ENCODE assay signal across 23 mouse cellular contexts in genomic region chr8:124532626-124533025, GRCm38 (mm10). TPM values are rescaled to one million over a fixed set of nuclear protein-coding genes. Genes with fewer than 3 reads are reported as not detected.
A peak's percentile ranks its signal among the peaks of the same experiment; 100 is the strongest.
DNase-seq lines count a peak whose midpoint lies in the region.
"Had no signal": no experiment of that assay in that cellular context is flagged by ENCODE, and none has a peak within 500 bp of the region (broad histone marks: within the 10 kb centered on the region; RNA-seq: fewer than 3 reads in every experiment).

No protein-coding gene starts in this region.

- peak; percentile 55 to 77 for DNase-seq in frontal cortex, adult 2 months (ENCODE audit: extremely low spot score in 1 of 2, low spot score in 1 of 2)
- DNase-seq in frontal cortex, postnatal 14 days (ENCODE audit: low spot score in 2 of 2) = no peak
- DNase-seq in left cerebral cortex, adult 11 months (ENCODE audit: low spot score) = peak; percentile 44
- no peak for DNase-seq in left cerebral cortex, postnatal 4 days
- peak; percentile 57 for DNase-seq in right cerebral cortex, adult 18-20 months
- DNase-seq in right cerebral cortex, postnatal 25 days = no peak
- peak; percentile 82 for DNase-seq in telencephalon, adult 2 months (ENCODE audit: low read depth, low spot score)
- DNase-seq in thymus, postnatal 36 days = no peak
- DNase-seq: adrenal gland, adult 2 months; adrenal gland, postnatal 10 days; adrenal gland, postnatal 25 days; cerebellum, adult 11-12 months; cerebellum, adult 2 months; cerebellum, adult 9-10 months; cerebellum, postnatal 10 days; cerebellum, postnatal 25 days had no signal

- intact Hi-C loops in left cerebral cortex, postnatal 4 days (cut with DNase I) = no loop called here

RNA-seq across cellular contexts. Expression of gene Cog2, which starts 12.1 kb away (rescaled TPM):
- polyA plus RNA-seq in frontal cortex, adult 2 months (2012; rRNA removed) = 26.0 and 28.9 TPM in 2 replicates
- total RNA-seq in left cerebral cortex, postnatal 4 days (2021) = 10 to 100 TPM; 37.2 to 38.6 TPM

RNA-seq across cellular contexts. Expression of gene Agt, which starts 36.9 kb away (rescaled TPM):
- 18.1 and 20.1 TPM in 2 replicates for polyA plus RNA-seq in frontal cortex, adult 2 months (2012; rRNA removed)
- total RNA-seq in left cerebral cortex, postnatal 4 days (2021) = 1 to 10 TPM; 3.0 to 9.0 TPM
- total RNA-seq: ES-E14, MEL had no signal
- polyA plus RNA-seq: C2C12; forebrain, embryonic 11.5 days; forebrain, embryonic 13.5 days had no signal

RNA-seq across cellular contexts. Expression of gene Capn9, which starts 43.3 kb away (rescaled TPM):
- 0.06 and 0.11 TPM in 2 replicates for polyA plus RNA-seq in frontal cortex, adult 2 months (2012; rRNA removed)
- under 1 TPM in 1 of 2 experiments, not detected in 1; 0.32 TPM for total RNA-seq in left cerebral cortex, postnatal 4 days (2021)
- total RNA-seq: ES-E14, MEL had no signal
- polyA plus RNA-seq: C2C12; embryonic facial prominence, embryonic 10.5 days; embryonic facial prominence, embryonic 12.5 days; forebrain, embryonic 11.5 days had no signal

Comparison
In these comparisons a context has a peak if more than half of its experiments do, and no peak if none do; other contexts are left out.
1. DNase-seq: peak in frontal cortex, adult 2 months (2 of 2), left cerebral cortex, adult 11 months (single experiment), right cerebral cortex, adult 18-20 months (single experiment) and telencephalon, adult 2 months (single experiment); none in frontal cortex, postnatal 14 days (0 of 2), left cerebral cortex, postnatal 4 days (single experiment), right cerebral cortex, postnatal 25 days (single experiment) and thymus, postnatal 36 days (0 of 2).